ENCODE assay signal across 14 mouse cellular contexts in genomic region chr10:71857089-71857488, GRCm38 (mm10).
DNase-seq lines count a peak whose midpoint lies in the region; ATAC-seq and TF ChIP-seq lines count a peak whose summit lies in the region.
"Had no signal": no experiment of that assay in that cellular context is flagged by ENCODE, and none has a peak within 500 bp of the region (broad histone marks: within the 10 kb centered on the region; RNA-seq: fewer than 3 reads in every experiment).

No protein-coding gene starts in this region.

- 37% methylated on average over 4 of the region's 4 CpGs for WGBS in forebrain, embryonic 16.5 days
- WGBS in midbrain, embryonic 13.5 days: 55% methylated on average over 4 of the region's 4 CpGs

- H3K4me2 ChIP-seq in forebrain, embryonic 16.5 days (ENCODE audit: low read length): peak overlapping the region; percentile 30
- H3K4me2 ChIP-seq in midbrain, embryonic 13.5 days (replicated peaks): peak overlapping the region; percentile 29
- H3K4me2 ChIP-seq: heart, embryonic 15.5 days had no signal

- H3K9me3 ChIP-seq in forebrain, embryonic 16.5 days (ENCODE audit: control insufficient read depth, low read length): no peaks in the 10 kb centered on the region
- H3K9me3 ChIP-seq in midbrain, embryonic 13.5 days: no peaks in the 10 kb centered on the region
- H3K9me3 ChIP-seq: heart, embryonic 15.5 days had no signal

- CTCF ChIA-PET in Patski (lab: Charles Lee): interaction anchor here (0.6 to 1.8 kb wide), 7 partner anchors 19 to 1044 kb away, joined by 3 to 7 read pairs (median 3); no protein-coding TSS in a partner anchor

- H3K4me3 ChIP-seq in forebrain, embryonic 16.5 days (replicated peaks; ENCODE audit: low read length): no peak overlapping the region
- H3K4me3 ChIP-seq in midbrain, embryonic 13.5 days (replicated peaks): no peak overlapping the region
- H3K4me3 ChIP-seq: heart, embryonic 15.5 days had no signal

- peaks cover 5% of the 10 kb centered on the region for H3K4me1 ChIP-seq in forebrain, embryonic 16.5 days (replicated peaks; ENCODE audit: control insufficient read depth, insufficient read depth, low read length)
- 0 out of 2 replicates have a peak, but pooled peaks cover 7% of the 10 kb centered on the region for H3K4me1 ChIP-seq in midbrain, embryonic 13.5 days (replicated peaks)
- H3K4me1 ChIP-seq: heart, embryonic 15.5 days had no signal

- H3K27me3 ChIP-seq in Patski: no peaks in the 10 kb centered on the region
- H3K27me3 ChIP-seq in forebrain, embryonic 16.5 days (replicated peaks; ENCODE audit: control insufficient read depth, insufficient read depth, low read length): no peaks in the 10 kb centered on the region
- H3K27me3 ChIP-seq in midbrain, embryonic 13.5 days: no peaks in the 10 kb centered on the region
- H3K27me3 ChIP-seq: heart, embryonic 15.5 days had no signal

- POLR2A ChIA-PET in Patski (lab: Charles Lee): no interaction called here

- in situ Hi-C loops in Patski (cut with MboI; ENCODE audit: low pct_unique_long_range_greater_than_20kb): loop anchor here (10.0 kb wide), 1 partner anchor 528 kb away; no protein-coding TSS in a partner anchor

- H3K27ac ChIP-seq in forebrain, embryonic 16.5 days (ENCODE audit: low read length): no peak overlapping the region
- 0 out of 2 replicates have a peak overlapping the region, but pooled peaks have one; percentile 3 for H3K27ac ChIP-seq in midbrain, embryonic 13.5 days
- H3K27ac ChIP-seq: heart, embryonic 15.5 days; layer of hippocampus, adult 2 months; stomach, postnatal 0 days had no signal

- TF ChIP-seq CTCF in Patski (IDR thresholded peaks at IDR 0.05): no peak

- no peak overlapping the region for H3K9ac ChIP-seq in forebrain, embryonic 16.5 days (replicated peaks; ENCODE audit: low read depth, low read length)
- no peak overlapping the region for H3K9ac ChIP-seq in midbrain, embryonic 13.5 days (replicated peaks)
- H3K9ac ChIP-seq: heart, embryonic 15.5 days; liver, postnatal 0 days had no signal

- no peaks in the 10 kb centered on the region for H3K36me3 ChIP-seq in forebrain, embryonic 16.5 days (ENCODE audit: control insufficient read depth, insufficient read depth)
- H3K36me3 ChIP-seq in midbrain, embryonic 13.5 days: no peaks in the 10 kb centered on the region
- H3K36me3 ChIP-seq: heart, embryonic 15.5 days had no signal

- DNase-seq in Muller cell, postnatal 12 days (ENCODE audit: inconsistent ontology term): peak; percentile 50
- no peak for DNase-seq in Patski (ENCODE audit: low read depth, low spot score)
- DNase-seq in heart, postnatal 4 days: no peak
- no peak for DNase-seq in c-Kit-positive CD71-positive TER-119-positive erythroid progenitor cells, embryonic 14.5 days (ENCODE audit: low spot score)
- DNase-seq in cerebellum, postnatal 10 days: no peak
- no peak for DNase-seq in kidney, adult 18-20 months
- DNase-seq: heart, adult 11 months; kidney, adult 11 months had no signal

- peak; percentile 39 for ATAC-seq in Patski
- ATAC-seq in forebrain, embryonic 16.5 days: no peak
- peak; percentile 78 for ATAC-seq in midbrain, embryonic 13.5 days
